Mouse (Mus musculus): ENCODE results near the gene Mtmr14. TPM values are rescaled to one million over a fixed set of nuclear protein-coding genes. Genes with fewer than 3 reads are reported as not detected.

Mtmr14 gene
- polyA plus RNA-seq, 1 experiment: 29.8 TPM

DNA sequence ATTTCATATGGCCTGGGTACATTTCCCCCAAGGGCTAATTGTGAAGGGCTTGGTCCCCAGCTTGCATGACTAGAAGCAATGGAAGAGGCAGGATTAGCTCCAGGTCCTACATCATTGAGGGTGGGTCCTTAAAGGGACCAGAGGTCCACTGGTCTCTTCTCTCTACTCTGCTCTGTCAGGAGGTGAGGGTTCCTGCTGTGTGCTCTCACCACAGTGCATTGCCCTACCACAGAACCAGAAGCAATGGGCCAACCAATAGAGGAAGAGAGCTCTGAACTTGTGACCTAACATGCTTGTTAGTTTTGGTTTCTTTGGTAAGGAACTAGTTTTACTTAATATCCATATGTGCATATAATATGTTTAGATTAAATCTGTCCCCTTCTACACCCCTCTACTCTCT lies 10.9 kb upstream of the Mtmr14 start:
- H3K27me3 ChIP-seq (ENCODE audit: control insufficient read depth, insufficient read depth, low read length): no peaks in the 10 kb centered on the region
- no peak overlapping the region for H3K4me3 ChIP-seq (ENCODE audit: control insufficient read depth, low read depth, low read length)
- no peak overlapping the region for H3K27ac ChIP-seq (ENCODE audit: control insufficient read depth, insufficient read depth, low read depth, low read length)
- no peaks in the 10 kb centered on the region for H3K36me3 ChIP-seq (ENCODE audit: control insufficient read depth, insufficient read depth, low read length)
- TF ChIP-seq CTCF (IDR thresholded peaks at IDR 0.05; ENCODE audit: control insufficient read depth, insufficient read depth, insufficient replicate concordance, low read depth, low read length): no peak
- TF ChIP-seq POLR2A (IDR thresholded peaks at IDR 0.05; ENCODE audit: control insufficient read depth, low read depth, low read length): no peak
- no peaks in the 10 kb centered on the region for H3K4me1 ChIP-seq (ENCODE audit: control insufficient read depth, insufficient read depth, low read length)

DNA sequence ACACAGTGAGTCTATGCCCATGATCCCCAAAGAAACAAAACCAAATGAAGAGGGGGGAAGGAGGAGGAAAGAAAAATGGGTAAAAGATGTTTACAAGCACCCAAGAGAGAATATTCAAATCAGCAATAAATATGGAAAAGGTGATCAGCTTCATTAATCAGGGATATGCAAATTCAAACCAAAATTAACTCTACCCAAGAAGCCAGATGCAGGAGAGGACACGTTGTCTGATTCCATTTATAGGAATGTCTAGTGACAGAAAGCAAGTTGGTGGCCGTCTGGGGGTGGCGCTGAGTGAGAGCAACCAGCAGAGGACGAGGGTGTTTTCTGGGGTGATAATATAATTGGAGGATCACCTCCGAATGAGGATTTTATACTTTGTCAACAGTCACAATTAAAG lies 2.5 kb upstream of the Mtmr14 start:
- H3K36me3 ChIP-seq (ENCODE audit: control insufficient read depth, insufficient read depth, low read length): no peaks in the 10 kb centered on the region
- no peaks in the 10 kb centered on the region for H3K27me3 ChIP-seq (ENCODE audit: control insufficient read depth, insufficient read depth, low read length)
- no peak for TF ChIP-seq POLR2A (IDR thresholded peaks at IDR 0.05; ENCODE audit: control insufficient read depth, low read depth, low read length)
- TF ChIP-seq CTCF (IDR thresholded peaks at IDR 0.05; ENCODE audit: control insufficient read depth, insufficient read depth, insufficient replicate concordance, low read depth, low read length): no peak
- no peak overlapping the region for H3K27ac ChIP-seq (ENCODE audit: control insufficient read depth, insufficient read depth, low read depth, low read length)
- no peak overlapping the region for H3K4me3 ChIP-seq (ENCODE audit: control insufficient read depth, low read depth, low read length)
- peaks cover 6% of the 10 kb centered on the region for H3K4me1 ChIP-seq (ENCODE audit: control insufficient read depth, insufficient read depth, low read length)

DNA sequence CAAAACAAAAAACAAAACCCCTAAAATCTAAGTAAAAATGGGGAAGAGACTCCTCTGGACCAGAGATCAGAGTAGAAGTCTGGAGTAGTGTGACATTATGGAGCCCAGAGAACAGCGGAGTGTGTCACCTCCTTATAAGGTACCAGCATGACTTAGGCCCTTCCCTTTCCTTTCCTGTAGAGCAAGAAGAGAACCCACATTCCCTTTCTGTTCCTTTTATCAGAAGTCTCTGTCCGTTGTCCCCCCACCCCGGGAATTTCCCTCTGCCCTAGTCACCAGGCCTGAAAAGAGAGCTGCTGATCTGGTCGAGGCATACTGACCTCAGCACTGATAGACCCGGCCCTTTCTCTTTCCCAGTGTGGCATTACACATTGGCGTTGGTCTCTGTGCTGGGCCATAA lies 799 bp downstream of the Mtmr14 start:
- Histone ChIP-seq H3K27me3 (ENCODE audit: control insufficient read depth, insufficient read depth, low read length) (no peaks in the 10 kb centered on the region), H3K27ac (ENCODE audit: control insufficient read depth, insufficient read depth, low read depth, low read length) (no peak overlapping the region), H3K36me3 (ENCODE audit: control insufficient read depth, insufficient read depth, low read length) (no peaks in the 10 kb centered on the region), H3K4me1 (ENCODE audit: control insufficient read depth, insufficient read depth, low read length) (peaks cover 6% of the 10 kb centered on the region), H3K4me3 (ENCODE audit: control insufficient read depth, low read depth, low read length) (peak overlapping the region; percentile 99)
- TF ChIP-seq CTCF (IDR thresholded peaks at IDR 0.05; ENCODE audit: control insufficient read depth, insufficient read depth, insufficient replicate concordance, low read depth, low read length): no peak
- no peak for TF ChIP-seq POLR2A (IDR thresholded peaks at IDR 0.05; ENCODE audit: control insufficient read depth, low read depth, low read length)

GRCm38 (mm10) chr6:113242753-113243152 lies 5.1 kb downstream of the Mtmr14 start:
- Histone ChIP-seq H3K4me3 (ENCODE audit: control insufficient read depth, low read depth, low read length) (no peak overlapping the region), H3K27ac (ENCODE audit: control insufficient read depth, insufficient read depth, low read depth, low read length) (no peak overlapping the region), H3K36me3 (ENCODE audit: control insufficient read depth, insufficient read depth, low read length) (no peaks in the 10 kb centered on the region), H3K27me3 (ENCODE audit: control insufficient read depth, insufficient read depth, low read length) (no peaks in the 10 kb centered on the region), H3K4me1 (ENCODE audit: control insufficient read depth, insufficient read depth, low read length) (peaks cover 6% of the 10 kb centered on the region)
- TF ChIP-seq POLR2A (IDR thresholded peaks at IDR 0.05; ENCODE audit: control insufficient read depth, low read depth, low read length): no peak

DNA sequence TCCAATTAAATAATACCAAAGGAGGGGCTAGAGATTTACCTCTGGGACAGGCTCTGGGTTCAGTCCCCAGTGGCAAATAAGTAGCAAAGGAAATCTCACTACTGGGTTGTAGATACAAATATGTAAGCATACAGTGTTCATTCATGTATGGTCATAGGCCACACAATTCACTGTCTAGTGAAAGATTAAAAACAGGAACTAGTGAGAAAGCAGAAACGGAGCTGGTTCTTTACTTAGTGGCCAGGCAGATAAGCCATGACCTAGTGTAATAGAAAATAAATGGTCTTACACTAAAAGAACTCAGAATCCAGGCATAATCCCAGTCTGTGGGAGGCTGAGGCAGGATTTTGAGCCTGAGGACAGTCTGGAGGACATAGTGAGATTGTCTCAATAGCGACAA lies 7.9 kb downstream of the Mtmr14 start:
- Histone ChIP-seq H3K4me3 (ENCODE audit: control insufficient read depth, low read depth, low read length) (no peak overlapping the region), H3K36me3 (ENCODE audit: control insufficient read depth, insufficient read depth, low read length) (no peaks in the 10 kb centered on the region; the same call in 1 of the 2 replicates), H3K4me1 (ENCODE audit: control insufficient read depth, insufficient read depth, low read length) (no peaks in the 10 kb centered on the region), H3K27me3 (ENCODE audit: control insufficient read depth, insufficient read depth, low read length) (no peaks in the 10 kb centered on the region), H3K27ac (ENCODE audit: control insufficient read depth, insufficient read depth, low read depth, low read length) (no peak overlapping the region)
- TF ChIP-seq CTCF (IDR thresholded peaks at IDR 0.05; ENCODE audit: control insufficient read depth, insufficient read depth, insufficient replicate concordance, low read depth, low read length) (no peak), POLR2A (IDR thresholded peaks at IDR 0.05; ENCODE audit: control insufficient read depth, low read depth, low read length) (no peak)

GRCm38 (mm10) chr6:113250786-113251185 lies 13.1 kb downstream of the Mtmr14 start:
- Histone ChIP-seq H3K36me3 (ENCODE audit: control insufficient read depth, insufficient read depth, low read length) (peaks cover 2% of the 10 kb centered on the region), H3K4me3 (ENCODE audit: control insufficient read depth, low read depth, low read length) (no peak overlapping the region), H3K27ac (ENCODE audit: control insufficient read depth, insufficient read depth, low read depth, low read length) (no peak overlapping the region), H3K4me1 (ENCODE audit: control insufficient read depth, insufficient read depth, low read length) (no peaks in the 10 kb centered on the region), H3K27me3 (ENCODE audit: control insufficient read depth, insufficient read depth, low read length) (no peaks in the 10 kb centered on the region)
- TF ChIP-seq POLR2A (IDR thresholded peaks at IDR 0.05; ENCODE audit: control insufficient read depth, low read depth, low read length) (no peak), CTCF (IDR thresholded peaks at IDR 0.05; ENCODE audit: control insufficient read depth, insufficient read depth, insufficient replicate concordance, low read depth, low read length) (no peak)

DNA sequence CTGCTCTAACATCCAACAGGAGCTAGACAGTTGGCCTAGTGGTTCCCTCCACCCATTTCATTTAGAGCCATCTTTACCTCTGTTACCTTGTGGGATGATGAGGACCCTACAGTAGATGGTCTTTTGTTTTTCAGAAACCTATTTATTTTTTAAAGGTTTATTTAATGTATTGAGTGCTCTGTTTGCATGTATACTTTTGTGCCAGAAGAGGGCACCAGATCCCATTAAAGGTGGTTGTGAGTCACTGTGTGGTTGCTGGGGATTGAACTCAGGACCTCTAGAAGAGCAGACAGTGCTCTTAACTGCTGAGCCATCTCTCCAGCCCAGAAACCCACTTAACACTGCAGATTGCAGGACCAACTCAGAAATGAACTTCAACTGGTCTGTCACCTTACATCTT lies 14.3 kb downstream of the Mtmr14 start:
- no peak overlapping the region for H3K4me3 ChIP-seq (ENCODE audit: control insufficient read depth, low read depth, low read length)
- TF ChIP-seq CTCF (IDR thresholded peaks at IDR 0.05; ENCODE audit: control insufficient read depth, insufficient read depth, insufficient replicate concordance, low read depth, low read length) (no peak), POLR2A (IDR thresholded peaks at IDR 0.05; ENCODE audit: control insufficient read depth, low read depth, low read length) (no peak)
- H3K27ac ChIP-seq (ENCODE audit: control insufficient read depth, insufficient read depth, low read depth, low read length): no peak overlapping the region
- H3K27me3 ChIP-seq (ENCODE audit: control insufficient read depth, insufficient read depth, low read length): no peaks in the 10 kb centered on the region
- peaks cover 2% of the 10 kb centered on the region for H3K36me3 ChIP-seq (ENCODE audit: control insufficient read depth, insufficient read depth, low read length)
- no peaks in the 10 kb centered on the region for H3K4me1 ChIP-seq (ENCODE audit: control insufficient read depth, insufficient read depth, low read length)

DNA sequence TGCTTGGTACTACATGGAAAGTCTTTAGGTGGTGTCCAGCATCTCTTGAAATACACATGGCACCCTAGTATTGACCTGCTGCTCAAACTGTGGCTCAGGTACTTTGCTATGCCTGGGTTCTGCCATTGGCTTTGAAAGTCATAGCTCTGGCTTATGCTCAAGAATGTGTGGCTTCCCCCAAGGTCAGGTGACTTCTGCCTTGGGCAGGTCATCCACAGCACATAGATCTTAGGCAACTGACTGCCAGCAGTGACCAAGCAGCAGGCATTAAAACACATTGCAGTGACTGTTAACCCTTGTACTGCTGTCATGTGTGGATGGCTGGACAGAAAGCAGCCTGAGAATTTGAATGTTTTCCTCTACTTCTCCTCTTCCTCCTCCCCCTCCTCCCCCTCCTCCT lies 17.3 kb downstream of the Mtmr14 start:
- H3K27ac ChIP-seq (ENCODE audit: control insufficient read depth, insufficient read depth, low read depth, low read length): no peak overlapping the region
- H3K4me1 ChIP-seq (ENCODE audit: control insufficient read depth, insufficient read depth, low read length): no peaks in the 10 kb centered on the region
- no peak for TF ChIP-seq CTCF (IDR thresholded peaks at IDR 0.05; ENCODE audit: control insufficient read depth, insufficient read depth, insufficient replicate concordance, low read depth, low read length)
- TF ChIP-seq POLR2A (IDR thresholded peaks at IDR 0.05; ENCODE audit: control insufficient read depth, low read depth, low read length): no peak
- H3K27me3 ChIP-seq (ENCODE audit: control insufficient read depth, insufficient read depth, low read length): no peaks in the 10 kb centered on the region
- no peak overlapping the region for H3K4me3 ChIP-seq (ENCODE audit: control insufficient read depth, low read depth, low read length)
- peaks cover 2% of the 10 kb centered on the region for H3K36me3 ChIP-seq (ENCODE audit: control insufficient read depth, insufficient read depth, low read length)
